In genomic region chr2:34976447-34976846, GRCm38 (mm10) we compare ENCODE assay signal across 11 mouse cellular contexts. TPM values are rescaled to one million over a fixed set of nuclear protein-coding genes. Genes with fewer than 3 reads are reported as not detected.
DNase-seq lines count a peak whose midpoint lies in the region; ATAC-seq lines count a peak whose summit lies in the region.
"Had no signal": no experiment of that assay in that cellular context is flagged by ENCODE, and none has a peak within 500 bp of the region (broad histone marks: within the 10 kb centered on the region; RNA-seq: fewer than 3 reads in every experiment).

No protein-coding gene starts in this region.

- DNase-seq in spleen, adult 18-20 months = peak; percentile 48 to 55
- no peak for DNase-seq in spleen, adult 12 weeks (ENCODE audit: low spot score)
- DNase-seq in MEL-GATA-1-ER (ENCODE audit: extremely low read depth, low read depth) (peak; percentile 64), MN1 (ENCODE audit: low spot score) (no peak)
- peak; percentile 57 for DNase-seq in thymus, postnatal 25 days
- no peak for DNase-seq in urinary bladder, postnatal 4 days (ENCODE audit: low spot score in 2 of 2)
- DNase-seq in gastrocnemius, adult 8-10 months (ENCODE audit: low spot score in 2 of 2) = no peak
- DNase-seq: cerebellum, adult 9-10 months; heart, postnatal 14 days; lung, postnatal 10 days had no signal

- peak; percentile 84 for ATAC-seq in megakaryocyte, adult 5-6 weeks (ENCODE audit: poor library complexity, severe bottlenecking)

RNA-seq across cellular contexts. Expression of gene Traf1, which starts 14.9 kb away (rescaled TPM):
- 1.5 and 3.1 TPM in 2 replicates for total RNA-seq in megakaryocyte, adult 5-6 weeks (2015)
- 2.5 and 3.2 TPM in 2 replicates for total RNA-seq in megakaryocyte, adult 5-6 weeks (2017)
- 1 to 10 TPM in 1 of 4 experiments, under 1 TPM in 2, not detected in 1; 0.27 to 1.4 (median 0.58) TPM for total RNA-seq in gastrocnemius, adult 8-10 months (2022)

Comparison
In these comparisons a context has a peak if more than half of its experiments do, and no peak if none do; other contexts are left out.
1. DNase-seq: peak in spleen, adult 18-20 months (2 of 2), MEL-GATA-1-ER (single experiment) and thymus, postnatal 25 days (single experiment); none in spleen, adult 12 weeks (single experiment), urinary bladder, postnatal 4 days (0 of 2), MN1 (single experiment) and gastrocnemius, adult 8-10 months (0 of 2).